Mouse (Mus musculus): ENCODE results near the gene Dtnb. TPM values are rescaled to one million over a fixed set of nuclear protein-coding genes. Genes with fewer than 3 reads are reported as not detected.

Gene Dtnb
- polyA plus RNA-seq, 1 experiment from 2014 or later: 36.3 TPM

GRCm38 (mm10) chr12:3756216-3756615 is 184.0 kb downstream of the Dtnb start:
- TF ChIP-seq CTCF (IDR thresholded peaks at IDR 0.05; ENCODE audit: low read depth): no peak

GRCm38 (mm10) chr12:3758127-3758526 is 185.9 kb downstream of the Dtnb start:
- ATAC-seq (replicated peaks; ENCODE audit: low FRiP score, low read depth): no peak; the same call in 1 of the 2 replicates
- H3K36me3 ChIP-seq (ENCODE audit: insufficient read depth, low read length): no peaks in the 10 kb centered on the region
- 0 out of 2 replicates have a peak, but pooled peaks cover 2% of the 10 kb centered on the region for H3K4me1 ChIP-seq (replicated peaks; ENCODE audit: insufficient read depth, low read length)
- no peaks in the 10 kb centered on the region for H3K9me3 ChIP-seq (replicated peaks; ENCODE audit: low read length)
- no peak for TF ChIP-seq CTCF (IDR thresholded peaks at IDR 0.05; ENCODE audit: low read depth)
- no peak overlapping the region for H3K4me2 ChIP-seq (ENCODE audit: low read length)
- H3K27me3 ChIP-seq (ENCODE audit: insufficient read depth, low read length): no peaks in the 10 kb centered on the region
- peak overlapping the region; percentile 38; the same call in 1 of the 2 replicates for H3K27ac ChIP-seq
- 58% methylated on average over 3 of the region's 3 CpGs for WGBS
- H3K4me3 ChIP-seq (replicated peaks; ENCODE audit: low read depth, low read length): no peak overlapping the region
- no peak overlapping the region for H3K9ac ChIP-seq (ENCODE audit: low read depth, low read length)
- DNase-seq (ENCODE audit: low spot score): no peak

More at GRCm38 (mm10) chr12:3756216-3756615, 184.0 kb downstream of the Dtnb start:
- Histone ChIP-seq H3K9ac (ENCODE audit: low read depth, low read length) (no peak overlapping the region), H3K4me3 (replicated peaks; ENCODE audit: low read depth, low read length) (no peak overlapping the region), H3K27ac (no peak overlapping the region), H3K9me3 (replicated peaks; ENCODE audit: low read length) (no peaks in the 10 kb centered on the region), H3K27me3 (ENCODE audit: insufficient read depth, low read length) (no peaks in the 10 kb centered on the region), H3K4me2 (ENCODE audit: low read length) (no peak overlapping the region), H3K4me1 (replicated peaks; ENCODE audit: insufficient read depth, low read length) (0 out of 2 replicates have a peak, but pooled peaks cover 2% of the 10 kb centered on the region), H3K36me3 (ENCODE audit: insufficient read depth, low read length) (no peaks in the 10 kb centered on the region)
- 88% methylated on average over 3 of the region's 3 CpGs for WGBS
- no peak for ATAC-seq (replicated peaks; ENCODE audit: low FRiP score, low read depth)
- DNase-seq (ENCODE audit: low spot score): no peak

DNA sequence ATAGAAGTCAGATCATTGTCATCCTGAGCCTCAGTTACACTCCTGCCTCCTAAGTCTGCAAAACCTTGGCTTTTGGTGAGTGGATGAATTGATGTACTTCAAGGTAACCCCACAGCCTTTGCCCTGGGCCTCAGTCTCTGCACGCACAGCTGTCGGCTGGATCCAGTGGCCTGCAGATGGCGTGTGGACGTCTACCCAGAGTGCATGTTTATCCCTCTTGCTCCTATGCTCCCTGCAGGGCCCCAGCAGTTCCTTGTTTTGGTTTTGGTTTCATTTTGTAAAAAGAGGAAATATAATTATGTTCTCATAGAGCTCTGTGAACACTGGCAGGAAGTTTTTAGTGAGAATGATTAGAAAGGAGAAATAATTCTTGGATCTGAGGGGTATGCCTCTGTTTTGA is 187.2 kb downstream of the Dtnb start:
- H3K9ac ChIP-seq (ENCODE audit: low read depth, low read length): no peak overlapping the region
- WGBS: 28% methylated on average over 4 of the region's 4 CpGs
- peak overlapping the region; percentile 37; the same call in 1 of the 2 replicates for H3K27ac ChIP-seq
- no peak overlapping the region for H3K4me3 ChIP-seq (replicated peaks; ENCODE audit: low read depth, low read length)
- DNase-seq (ENCODE audit: low spot score) (peak; percentile 86), ATAC-seq (replicated peaks; ENCODE audit: low FRiP score, low read depth) (peak; percentile 68; the same call in 1 of the 2 replicates)
- H3K9me3 ChIP-seq (replicated peaks; ENCODE audit: low read length): no peaks in the 10 kb centered on the region
- no peaks in the 10 kb centered on the region for H3K27me3 ChIP-seq (ENCODE audit: insufficient read depth, low read length)
- H3K36me3 ChIP-seq (ENCODE audit: insufficient read depth, low read length): no peaks in the 10 kb centered on the region
- H3K4me1 ChIP-seq (replicated peaks; ENCODE audit: insufficient read depth, low read length): 0 out of 2 replicates have a peak, but pooled peaks cover 2% of the 10 kb centered on the region
- TF ChIP-seq CTCF (IDR thresholded peaks at IDR 0.05; ENCODE audit: low read depth): peak; percentile 69
- no peak overlapping the region for H3K4me2 ChIP-seq (ENCODE audit: low read length)

DNA sequence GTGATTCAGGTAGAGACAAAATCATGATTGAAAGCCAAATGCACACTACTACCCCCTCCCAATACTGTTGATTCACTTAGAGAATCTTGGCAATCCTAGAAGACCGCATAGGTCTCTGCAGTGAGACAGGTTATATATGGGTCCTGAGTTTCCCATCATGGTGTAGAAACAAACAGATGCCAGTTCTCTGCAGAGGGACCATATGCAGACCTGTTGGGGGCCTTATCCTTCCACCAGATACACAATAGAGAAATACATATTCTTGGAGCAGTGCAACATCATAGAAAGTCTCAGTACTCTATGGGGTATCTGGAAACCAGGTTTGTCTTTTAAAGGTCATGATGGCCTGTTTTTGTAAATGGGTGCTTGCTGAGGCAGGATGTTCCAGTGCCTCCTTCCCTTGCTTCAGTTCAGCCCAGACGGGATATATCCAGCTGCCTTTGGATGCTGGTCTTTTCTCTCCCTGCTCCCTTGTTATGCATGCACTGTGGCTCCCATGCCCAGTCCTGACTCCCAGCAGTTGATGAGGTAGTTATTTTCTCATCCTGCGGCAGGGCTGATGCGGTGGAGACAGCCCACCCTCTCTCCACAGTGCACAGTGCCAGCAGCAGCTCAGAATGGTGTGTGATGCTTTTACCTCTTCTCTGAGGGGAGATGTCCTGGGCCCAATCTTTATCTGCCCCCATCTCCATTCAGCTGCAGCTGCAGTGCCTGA is 188.9 kb downstream of the Dtnb start:
- H3K27ac ChIP-seq: no peak overlapping the region
- no peak for TF ChIP-seq CTCF (IDR thresholded peaks at IDR 0.05; ENCODE audit: low read depth)
- no peak for DNase-seq (ENCODE audit: low spot score)
- H3K4me2 ChIP-seq (ENCODE audit: low read length): no peak overlapping the region
- H3K9ac ChIP-seq (ENCODE audit: low read depth, low read length): no peak overlapping the region
- 0 out of 2 replicates have a peak, but pooled peaks cover 2% of the 10 kb centered on the region for H3K4me1 ChIP-seq (replicated peaks; ENCODE audit: insufficient read depth, low read length)
- H3K27me3 ChIP-seq (ENCODE audit: insufficient read depth, low read length): no peaks in the 10 kb centered on the region
- 78% methylated on average over 4 of the region's 4 CpGs for WGBS
- no peaks in the 10 kb centered on the region for H3K36me3 ChIP-seq (ENCODE audit: insufficient read depth, low read length)
- H3K9me3 ChIP-seq (replicated peaks; ENCODE audit: low read length): no peaks in the 10 kb centered on the region
- H3K4me3 ChIP-seq (replicated peaks; ENCODE audit: low read depth, low read length): no peak overlapping the region
- ATAC-seq (replicated peaks; ENCODE audit: low FRiP score, low read depth): no peak

- no peak overlapping the region for H3K4me2 ChIP-seq (ENCODE audit: low read length)
- H3K4me1 ChIP-seq (replicated peaks; ENCODE audit: insufficient read depth, low read length): 0 out of 2 replicates have a peak, but pooled peaks cover 2% of the 10 kb centered on the region
- no peak for TF ChIP-seq CTCF (IDR thresholded peaks at IDR 0.05; ENCODE audit: low read depth)
- no peaks in the 10 kb centered on the region for H3K27me3 ChIP-seq (ENCODE audit: insufficient read depth, low read length)
- no peak overlapping the region for H3K27ac ChIP-seq
- H3K36me3 ChIP-seq (ENCODE audit: insufficient read depth, low read length): no peaks in the 10 kb centered on the region
- ATAC-seq (replicated peaks; ENCODE audit: low FRiP score, low read depth) (no peak), DNase-seq (ENCODE audit: low spot score) (no peak)
- H3K9ac ChIP-seq (ENCODE audit: low read depth, low read length): no peak overlapping the region
- no peaks in the 10 kb centered on the region for H3K9me3 ChIP-seq (replicated peaks; ENCODE audit: low read length)
- 74% methylated on average over 6 of the region's 6 CpGs for WGBS
- no peak overlapping the region for H3K4me3 ChIP-seq (replicated peaks; ENCODE audit: low read depth, low read length)
Measured at GRCm38 (mm10) chr12:3761591-3762295, 189.6 kb downstream of the Dtnb start.

DNA sequence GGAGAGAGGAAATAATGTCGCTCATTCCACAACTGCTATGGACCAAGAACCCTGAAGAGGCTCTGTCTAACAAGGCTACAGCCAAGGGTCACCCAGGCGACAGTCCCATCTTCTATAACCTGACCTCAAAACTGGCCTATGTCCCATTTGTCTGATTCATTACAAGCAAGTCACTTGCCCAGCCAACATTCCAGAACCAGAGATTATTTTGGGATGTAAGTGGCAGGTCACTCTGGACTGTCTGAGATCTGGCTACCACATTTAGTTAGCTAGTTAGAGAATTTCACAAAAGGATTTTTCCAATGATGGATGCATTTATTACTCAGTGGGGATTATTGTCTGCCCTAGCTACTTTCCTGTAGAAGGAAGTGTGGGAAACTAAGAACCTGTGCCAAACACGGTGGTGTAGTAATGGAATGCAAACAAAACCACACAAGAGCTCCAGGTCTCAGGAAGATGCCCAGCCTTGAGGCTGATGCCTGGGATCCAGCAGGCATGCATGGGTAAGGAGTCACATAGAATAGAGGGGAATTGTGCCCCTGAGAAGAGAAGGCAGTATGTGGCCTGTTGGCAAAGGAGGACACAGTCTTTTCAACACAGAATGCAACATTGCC is 192.1 kb downstream of the Dtnb start:
- WGBS: 62% methylated on average over 3 of the region's 3 CpGs

More for the DNA sequence above, 192.1 kb downstream of the Dtnb start:
- no peaks in the 10 kb centered on the region for H3K27me3 ChIP-seq (ENCODE audit: insufficient read depth, low read length)
- no peak overlapping the region for H3K27ac ChIP-seq
- H3K4me3 ChIP-seq (replicated peaks; ENCODE audit: low read depth, low read length): no peak overlapping the region
- no peaks in the 10 kb centered on the region for H3K9me3 ChIP-seq (replicated peaks; ENCODE audit: low read length)
- H3K36me3 ChIP-seq (ENCODE audit: insufficient read depth, low read length): no peaks in the 10 kb centered on the region
- no peak for TF ChIP-seq CTCF (IDR thresholded peaks at IDR 0.05; ENCODE audit: low read depth)
- no peak for ATAC-seq (replicated peaks; ENCODE audit: low FRiP score, low read depth)
- H3K4me1 ChIP-seq (replicated peaks; ENCODE audit: insufficient read depth, low read length): no peaks in the 10 kb centered on the region
- no peak overlapping the region for H3K9ac ChIP-seq (ENCODE audit: low read depth, low read length)
- DNase-seq (ENCODE audit: low spot score): no peak
- no peak overlapping the region for H3K4me2 ChIP-seq (ENCODE audit: low read length)

All from kidney, postnatal 0 days (tissue).